Mouse (Mus musculus): Measurements from ENCODE around the gene D5Ertd579e. TPM values are rescaled to one million over a fixed set of nuclear protein-coding genes. Genes with fewer than 3 reads are reported as not detected.
A peak's percentile ranks its signal among the peaks of the same experiment; 100 is the strongest.

Gene D5Ertd579e
- total RNA-seq, 2 experiments from 2014 or later: 91.8 to 97.9 TPM

DNA sequence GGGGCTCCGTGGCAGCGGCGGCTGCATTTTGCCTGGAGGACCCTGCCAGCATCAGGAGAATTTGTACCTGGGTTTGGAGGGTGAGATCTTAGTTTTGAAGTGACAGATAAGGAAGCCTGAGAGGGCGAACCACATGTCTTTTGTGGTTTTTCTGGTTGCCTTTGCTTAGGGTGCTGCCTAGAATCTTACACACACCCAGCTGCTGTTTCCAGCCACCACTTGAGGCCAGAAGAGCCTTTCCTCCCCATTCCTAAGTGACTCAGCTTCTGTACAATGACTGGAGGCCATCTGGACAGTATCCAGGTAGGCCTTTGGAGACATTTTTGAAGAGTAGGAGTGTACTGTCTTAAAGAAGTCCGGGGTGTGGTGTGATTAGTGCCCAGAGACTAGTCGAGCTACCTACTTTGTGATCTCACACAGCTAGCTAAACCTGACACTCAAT is 26.6 kb upstream of the D5Ertd579e start:
- intact Hi-C loops (cut with DNase I): no loop called here
- DNase-seq (ENCODE audit: low spot score in 2 of 2): peak in 1 of 2 experiments; percentile 22

DNA sequence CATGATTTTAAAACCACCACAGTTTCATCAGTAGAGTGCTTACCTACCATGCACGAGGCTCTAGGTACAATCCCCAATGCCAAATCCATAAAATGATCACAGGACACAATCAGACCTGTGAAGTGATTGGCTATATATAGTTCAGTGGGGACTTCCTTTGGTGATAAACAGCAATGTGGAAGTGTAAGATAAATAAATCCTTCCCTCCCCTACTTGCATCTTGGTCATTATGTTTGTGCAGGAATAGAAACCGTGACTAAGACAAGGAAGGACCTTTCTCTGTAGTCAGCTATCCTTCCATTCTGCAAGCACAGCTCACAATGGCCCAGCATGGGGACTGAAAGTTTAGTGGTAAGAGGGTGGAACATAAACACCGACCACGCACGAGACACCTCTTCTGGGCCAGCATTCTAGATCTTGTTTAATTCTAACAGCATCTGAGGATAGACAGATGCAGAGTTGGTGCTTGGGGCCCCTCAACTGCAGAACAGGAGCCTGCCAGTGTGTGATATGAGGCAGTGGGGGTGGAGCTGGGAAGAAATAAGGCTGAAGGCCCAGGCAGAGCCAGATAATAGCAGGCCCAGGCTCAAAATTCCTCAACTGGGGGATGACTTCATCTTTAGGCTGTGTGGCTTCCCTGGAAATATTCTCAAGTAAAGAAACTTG is 25.0 kb upstream of the D5Ertd579e start:
- DNase-seq (ENCODE audit: low spot score in 2 of 2): peak in 1 of 2 experiments; percentile 76
- intact Hi-C loops (cut with DNase I): no loop called here

DNA sequence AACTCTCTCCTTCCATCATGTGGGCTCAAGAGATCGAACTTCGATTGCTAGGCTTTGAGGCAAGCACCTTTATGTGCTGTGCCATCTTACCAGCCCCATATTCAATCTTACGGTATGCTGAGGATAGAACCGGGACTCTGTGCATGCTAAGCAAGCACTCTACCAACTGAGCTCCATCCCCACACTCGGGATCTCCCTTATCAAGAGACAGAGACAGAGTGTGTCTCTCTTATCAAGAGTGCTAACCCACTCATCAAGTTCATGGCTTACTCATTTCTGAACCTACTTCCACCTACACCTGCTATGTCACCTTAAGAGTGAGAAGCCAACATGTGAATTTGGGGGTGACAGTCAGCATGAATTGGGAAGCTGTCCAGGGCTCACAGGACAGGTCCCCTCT is 24.4 kb upstream of the D5Ertd579e start:
- DNase-seq (ENCODE audit: low spot score in 2 of 2): no peak
- intact Hi-C loops (cut with DNase I): no loop called here

DNA sequence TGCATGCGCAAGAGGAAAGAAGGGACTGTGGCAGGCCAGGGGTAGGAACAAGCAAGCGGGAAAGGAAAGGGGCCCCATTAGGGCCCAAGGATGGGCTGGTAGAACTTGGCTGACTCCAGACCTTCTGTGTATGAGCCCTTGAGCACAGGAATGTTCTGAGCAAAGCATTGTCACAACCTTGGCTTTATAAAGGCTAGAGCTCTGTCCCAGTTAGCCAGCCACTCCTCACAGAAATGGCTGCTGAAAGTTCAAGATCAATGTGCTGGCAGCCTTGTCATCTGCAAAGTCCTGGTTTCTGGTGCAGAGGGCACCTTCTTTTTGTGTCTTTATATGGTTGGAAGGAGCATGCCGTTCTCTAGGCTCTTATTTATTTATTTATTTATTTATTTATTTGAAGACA is 23.8 kb upstream of the D5Ertd579e start:
- DNase-seq (ENCODE audit: low spot score in 2 of 2): no peak
- intact Hi-C loops (cut with DNase I): no loop called here

DNA sequence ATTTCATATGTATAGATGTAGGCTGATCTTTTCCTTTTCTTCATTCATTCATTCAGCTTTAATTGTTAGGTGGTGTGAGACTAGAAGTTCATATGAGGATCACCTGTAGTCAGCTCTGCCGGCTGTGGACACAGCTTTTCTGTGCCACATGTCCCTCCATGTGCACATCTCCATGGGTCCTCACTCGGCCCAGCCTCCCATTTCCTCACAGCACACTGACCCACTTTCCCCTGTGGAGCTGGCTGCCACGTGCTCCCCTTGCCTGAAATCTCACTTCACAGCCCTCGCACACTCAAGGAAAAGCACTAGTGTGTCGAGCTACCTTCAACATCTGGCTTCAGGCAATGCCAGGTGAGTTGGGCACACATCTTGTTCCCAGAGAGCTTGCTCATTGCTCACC is 23.3 kb upstream of the D5Ertd579e start:
- intact Hi-C loops (cut with DNase I): no loop called here
- peak in 1 of 2 experiments; percentile 53 for DNase-seq (ENCODE audit: low spot score in 2 of 2)

DNA sequence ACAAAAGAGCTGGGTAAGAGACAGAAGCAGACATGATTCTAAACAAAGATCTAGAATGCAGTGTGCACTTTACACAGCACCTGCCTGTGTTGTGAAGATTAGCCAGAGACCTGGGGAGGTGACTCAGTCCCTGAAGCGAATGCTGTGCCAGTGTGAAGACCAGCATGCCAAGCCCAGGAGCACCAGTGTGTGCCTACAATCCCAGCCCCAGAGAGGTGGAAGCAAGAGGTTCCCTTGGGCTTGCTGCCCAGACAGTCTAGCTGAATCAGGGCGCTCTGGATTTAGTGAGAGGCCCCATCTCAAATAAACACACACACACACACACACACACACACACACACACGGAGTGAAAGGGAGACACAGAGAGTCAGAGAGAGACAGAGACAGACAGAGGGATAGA is 22.1 kb upstream of the D5Ertd579e start:
- intact Hi-C loops (cut with DNase I): no loop called here

DNA sequence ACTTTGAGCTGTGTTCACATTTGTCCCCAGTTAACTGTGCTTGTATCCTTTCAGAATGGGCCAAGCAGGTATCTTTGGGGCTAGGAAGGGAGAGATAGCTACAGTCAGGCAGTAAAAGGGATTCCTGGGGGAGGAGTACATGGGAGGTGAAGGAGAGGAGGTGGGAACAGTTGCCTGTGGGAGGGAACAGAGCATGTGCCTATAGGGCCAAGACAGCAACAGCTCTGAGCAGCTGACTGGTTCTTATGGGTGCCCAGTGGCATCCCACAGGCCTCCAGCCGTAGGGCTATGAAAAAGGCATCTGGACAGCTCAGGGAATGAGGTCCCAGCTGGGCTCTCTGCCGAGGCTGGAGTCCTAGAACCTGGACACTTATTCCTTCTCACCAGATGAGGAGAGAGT is 21.0 kb upstream of the D5Ertd579e start:
- intact Hi-C loops (cut with DNase I): no loop called here
- DNase-seq (ENCODE audit: low spot score in 2 of 2): no peak

More for the DNA sequence above, 22.1 kb upstream of the D5Ertd579e start:
- DNase-seq (ENCODE audit: low spot score in 2 of 2): no peak

DNA sequence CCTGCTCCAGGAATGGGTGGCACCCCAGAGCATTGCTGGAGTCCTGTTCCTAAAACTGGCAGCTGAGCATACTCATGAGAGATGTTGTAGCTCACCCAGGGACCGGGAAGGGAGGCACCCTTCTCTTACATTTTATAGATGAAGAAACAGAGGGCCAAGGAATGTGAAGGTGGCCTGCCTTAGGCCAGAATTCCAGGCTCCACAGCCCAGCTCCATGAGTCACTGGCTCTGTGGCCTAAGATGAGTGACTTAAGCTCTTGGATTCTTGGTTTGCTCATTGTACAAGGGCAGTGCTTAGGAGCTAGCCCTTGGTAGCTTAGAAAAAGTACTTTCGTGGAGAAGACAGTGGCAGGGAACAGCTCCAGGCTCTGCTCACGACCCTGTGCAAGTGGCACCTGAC is 19.0 kb upstream of the D5Ertd579e start:
- DNase-seq (ENCODE audit: low spot score in 2 of 2): no peak
- intact Hi-C loops (cut with DNase I): no loop called here

DNA sequence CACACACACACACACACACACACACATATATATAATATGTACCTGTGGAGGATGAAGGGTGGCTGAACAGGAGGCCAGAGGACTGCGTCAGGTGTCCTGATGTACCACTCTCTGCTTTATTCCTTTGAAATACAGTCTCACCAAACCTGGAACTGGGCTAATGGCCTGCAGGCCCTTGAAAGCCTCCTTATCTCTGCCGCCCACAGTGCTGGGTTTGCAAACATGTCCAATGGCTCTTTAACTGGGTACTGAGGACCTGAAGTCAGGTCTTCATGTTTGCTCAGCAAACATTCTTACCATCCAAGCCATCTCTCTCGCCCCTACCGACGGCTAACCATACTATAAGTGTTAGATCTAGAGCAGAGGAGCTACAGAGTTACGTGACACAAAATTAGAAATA is 17.9 kb upstream of the D5Ertd579e start:
- no peak for DNase-seq (ENCODE audit: low spot score in 2 of 2)
- intact Hi-C loops (cut with DNase I): no loop called here

DNA sequence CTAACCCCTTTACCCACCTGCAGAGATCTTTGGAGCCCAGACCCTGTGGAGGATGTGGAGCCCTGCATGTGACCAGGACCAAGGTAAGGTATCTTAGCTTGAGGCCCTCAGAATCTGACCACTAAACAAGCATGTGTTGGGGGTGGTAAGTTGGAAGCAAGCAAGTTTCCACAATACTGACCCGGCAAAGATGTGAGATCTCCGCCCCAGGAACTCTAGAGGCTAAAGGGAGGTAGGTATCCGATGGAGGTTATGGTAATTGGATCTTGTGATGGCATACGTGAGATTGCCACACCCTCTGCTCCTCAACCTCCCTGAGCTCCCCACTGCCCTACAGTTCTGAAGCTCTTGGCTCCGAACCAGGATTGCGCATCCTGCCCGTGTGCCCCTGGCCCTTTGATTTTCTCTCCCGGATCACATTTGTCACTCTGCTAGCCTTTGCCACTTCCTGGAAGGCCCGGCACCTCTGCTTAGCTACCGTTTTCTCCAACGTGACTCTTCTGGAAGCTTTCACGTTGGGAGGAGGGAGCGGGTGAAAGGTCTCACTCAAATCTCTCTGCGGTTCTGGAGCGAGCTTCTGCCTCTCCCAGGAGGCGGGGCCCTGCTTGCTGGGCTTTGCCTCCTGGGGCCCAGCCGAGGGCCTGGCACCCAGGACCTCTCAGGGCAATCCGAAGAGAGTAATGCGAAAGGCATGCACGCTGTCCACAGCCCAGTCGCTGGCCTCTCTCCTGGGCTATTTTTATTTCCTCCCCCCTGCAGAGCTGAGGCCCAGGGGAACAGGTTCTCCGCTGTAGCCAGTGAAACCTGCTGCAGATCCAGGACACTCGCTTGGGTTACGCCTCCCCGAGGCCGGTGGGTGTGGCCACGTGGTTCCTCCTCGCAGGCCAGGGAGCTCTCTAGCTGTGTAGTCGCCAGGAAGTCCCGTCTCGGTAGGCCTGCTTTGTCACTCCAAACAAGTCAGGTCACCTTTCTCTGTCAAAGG is 17.0 kb upstream of the D5Ertd579e start:
- peak in 1 of 2 experiments; percentile 53 for DNase-seq (ENCODE audit: low spot score in 2 of 2)
- intact Hi-C loops (cut with DNase I): no loop called here

DNA sequence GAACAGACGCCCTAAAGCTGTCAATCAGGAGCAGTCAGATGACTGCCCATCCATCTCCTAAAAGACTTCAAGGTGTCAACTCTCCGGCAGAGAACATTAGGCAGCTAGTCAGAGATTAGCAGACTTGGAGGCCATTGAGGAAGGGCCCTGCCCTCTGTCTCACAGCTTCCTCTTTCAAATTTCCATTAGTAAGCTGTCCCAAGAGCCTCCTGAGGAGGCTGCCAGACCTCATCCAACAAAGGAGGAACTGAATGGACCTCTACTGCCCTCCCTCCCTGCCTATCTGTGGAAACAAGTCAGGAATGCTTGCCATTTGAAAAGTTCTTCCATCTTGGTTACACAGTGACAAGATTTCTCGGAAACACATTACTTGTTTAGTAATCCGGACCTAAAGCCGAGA is 16.0 kb upstream of the D5Ertd579e start:
- DNase-seq (ENCODE audit: low spot score in 2 of 2): no peak
- intact Hi-C loops (cut with DNase I): no loop called here

DNA sequence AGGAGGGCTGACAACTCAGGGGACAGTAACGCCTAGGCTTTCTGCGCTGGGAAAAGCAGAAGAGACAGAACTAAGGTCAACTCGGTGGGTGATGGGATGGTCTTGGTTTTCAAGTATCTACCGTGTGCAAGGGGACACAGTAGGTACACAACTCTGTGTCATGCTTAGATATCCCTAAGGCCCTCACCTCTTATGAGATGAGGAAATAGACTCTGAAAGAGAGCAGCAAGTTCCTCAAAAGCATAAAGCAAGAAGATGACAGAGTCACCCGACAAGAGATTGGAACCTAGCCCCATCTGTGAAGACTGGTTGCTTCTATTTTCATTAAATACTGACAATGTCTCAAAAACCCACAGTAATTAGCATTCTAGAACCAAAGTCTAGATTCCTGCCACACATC is 10.0 kb upstream of the D5Ertd579e start:
- intact Hi-C loops (cut with DNase I): no loop called here
- DNase-seq (ENCODE audit: low spot score in 2 of 2): no peak

DNA sequence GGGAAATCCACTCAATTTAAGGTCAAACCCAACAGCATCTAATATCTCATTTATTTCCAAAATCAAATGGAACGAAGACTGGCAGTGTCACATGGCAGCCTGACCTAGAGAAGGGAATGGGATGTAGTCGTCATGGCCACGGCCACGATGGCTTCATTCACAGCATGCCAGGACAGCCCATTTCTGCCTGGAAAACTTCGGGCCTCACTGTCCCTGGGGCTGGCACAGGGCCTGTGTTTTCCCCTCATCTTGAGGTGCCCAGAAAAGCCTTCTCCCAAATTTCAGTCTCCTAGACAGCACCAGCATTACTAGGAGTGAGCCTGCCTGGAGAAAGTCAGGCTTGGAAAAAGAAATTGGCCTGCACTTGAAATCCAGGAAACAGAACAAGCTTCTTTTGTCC is 9.6 kb upstream of the D5Ertd579e start:
- DNase-seq (ENCODE audit: low spot score in 2 of 2): no peak
- intact Hi-C loops (cut with DNase I): no loop called here

DNA sequence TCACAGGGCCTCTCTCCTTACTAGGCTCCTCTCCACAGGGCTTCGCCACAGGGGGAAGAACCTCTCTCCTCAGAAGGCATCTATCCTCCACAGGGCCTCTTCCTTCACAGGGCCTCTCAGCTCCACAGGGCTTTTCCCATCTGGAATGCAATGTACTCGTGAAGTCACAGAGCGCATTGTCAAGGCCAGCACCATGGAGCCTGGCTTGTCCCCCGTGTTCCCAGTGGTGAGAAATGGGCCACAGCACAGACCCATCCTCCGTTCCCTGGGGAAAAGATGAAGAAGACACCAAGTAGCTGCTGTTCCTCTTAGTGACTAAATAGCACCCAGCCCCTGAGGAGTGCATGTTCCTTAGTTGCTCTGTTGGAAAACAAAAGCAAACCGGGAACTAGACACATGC is 8.9 kb upstream of the D5Ertd579e start:
- intact Hi-C loops (cut with DNase I): no loop called here
- DNase-seq (ENCODE audit: low spot score in 2 of 2): no peak

DNA sequence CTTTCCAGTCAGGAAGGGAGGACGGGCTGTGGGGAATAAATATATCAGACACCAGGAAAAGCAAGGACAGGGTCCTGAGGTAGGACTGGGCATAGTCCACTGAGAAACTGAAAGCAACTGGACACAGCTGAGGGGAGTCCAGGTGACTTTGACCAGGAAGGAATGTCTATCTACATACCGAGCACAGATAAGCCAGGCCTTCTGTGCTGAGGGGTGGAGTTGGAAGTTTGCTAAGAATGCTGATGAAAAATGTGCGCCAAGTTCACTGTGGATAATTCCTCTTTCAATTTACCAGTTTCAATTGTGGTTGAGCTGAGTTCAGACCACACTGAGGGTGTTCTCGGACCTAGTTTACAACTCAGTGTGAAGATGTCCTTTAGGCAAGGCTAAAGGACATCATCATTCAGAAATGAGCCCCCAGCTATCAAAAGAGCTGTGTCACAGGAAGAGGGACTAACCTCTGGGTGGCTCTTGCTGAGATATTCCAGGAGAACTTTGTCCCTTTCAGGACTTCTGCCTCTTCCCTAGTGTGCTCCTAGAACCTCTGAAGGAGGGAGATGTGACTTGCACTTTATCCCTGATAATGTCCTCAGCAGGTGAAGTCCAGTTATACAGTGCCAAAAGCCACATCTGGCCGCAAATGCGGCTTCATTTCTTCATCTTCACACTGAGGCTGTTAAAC is 5.3 kb upstream of the D5Ertd579e start:
- intact Hi-C loops (cut with DNase I): no loop called here
- DNase-seq (ENCODE audit: low spot score in 2 of 2): no peak

DNA sequence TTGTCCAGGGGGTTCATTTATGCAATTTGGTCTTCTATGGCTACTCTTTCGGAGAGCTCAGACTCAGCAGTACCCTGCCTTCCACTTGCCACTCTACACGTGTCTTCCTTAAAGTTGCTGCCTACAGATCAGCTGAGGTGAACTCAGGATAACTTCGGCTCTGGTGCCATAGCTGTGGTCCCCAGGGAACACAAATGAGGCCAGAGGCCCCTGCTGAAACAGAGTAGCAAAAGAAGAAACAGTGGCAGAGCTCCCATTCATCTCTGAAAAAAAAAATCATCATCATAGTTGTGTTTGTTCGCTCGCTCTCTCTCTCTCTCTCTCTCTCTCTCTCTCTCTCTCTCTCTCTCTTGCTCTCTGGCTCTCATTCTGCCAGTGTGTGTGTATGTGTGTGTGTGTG is 2.9 kb upstream of the D5Ertd579e start:
- DNase-seq (ENCODE audit: low spot score in 2 of 2): no peak
- intact Hi-C loops (cut with DNase I): no loop called here

DNA sequence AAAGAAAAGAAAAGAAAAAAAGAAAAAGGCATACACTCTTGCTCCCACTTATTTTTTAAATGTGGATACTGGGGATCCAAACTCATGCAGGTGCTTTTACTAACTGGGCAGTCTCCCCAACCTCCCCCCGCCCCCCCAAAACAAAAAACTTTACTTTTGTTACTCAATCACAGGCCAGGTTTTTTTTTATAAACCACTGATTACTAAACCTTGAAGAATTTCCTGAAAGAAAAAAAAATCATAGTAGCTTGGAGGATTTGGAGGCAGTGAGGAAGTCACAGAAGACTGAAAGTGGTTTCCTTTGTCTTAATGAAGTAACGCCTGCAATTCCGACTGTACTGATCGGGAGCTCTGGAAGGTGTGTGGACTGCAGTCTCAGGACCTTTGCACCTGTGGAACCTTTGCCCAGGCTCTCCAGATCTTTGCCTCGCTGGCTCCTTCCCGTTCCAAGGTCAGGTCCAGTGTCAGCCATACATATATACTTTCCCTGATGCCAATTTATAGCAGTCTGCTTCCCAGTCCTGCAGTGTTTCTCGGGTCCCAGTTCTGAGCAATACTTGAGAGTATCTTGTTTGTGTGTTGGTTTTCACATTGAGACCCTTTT is 2.3 kb upstream of the D5Ertd579e start:
- intact Hi-C loops (cut with DNase I): no loop called here
- DNase-seq (ENCODE audit: low spot score in 2 of 2): no peak

DNA sequence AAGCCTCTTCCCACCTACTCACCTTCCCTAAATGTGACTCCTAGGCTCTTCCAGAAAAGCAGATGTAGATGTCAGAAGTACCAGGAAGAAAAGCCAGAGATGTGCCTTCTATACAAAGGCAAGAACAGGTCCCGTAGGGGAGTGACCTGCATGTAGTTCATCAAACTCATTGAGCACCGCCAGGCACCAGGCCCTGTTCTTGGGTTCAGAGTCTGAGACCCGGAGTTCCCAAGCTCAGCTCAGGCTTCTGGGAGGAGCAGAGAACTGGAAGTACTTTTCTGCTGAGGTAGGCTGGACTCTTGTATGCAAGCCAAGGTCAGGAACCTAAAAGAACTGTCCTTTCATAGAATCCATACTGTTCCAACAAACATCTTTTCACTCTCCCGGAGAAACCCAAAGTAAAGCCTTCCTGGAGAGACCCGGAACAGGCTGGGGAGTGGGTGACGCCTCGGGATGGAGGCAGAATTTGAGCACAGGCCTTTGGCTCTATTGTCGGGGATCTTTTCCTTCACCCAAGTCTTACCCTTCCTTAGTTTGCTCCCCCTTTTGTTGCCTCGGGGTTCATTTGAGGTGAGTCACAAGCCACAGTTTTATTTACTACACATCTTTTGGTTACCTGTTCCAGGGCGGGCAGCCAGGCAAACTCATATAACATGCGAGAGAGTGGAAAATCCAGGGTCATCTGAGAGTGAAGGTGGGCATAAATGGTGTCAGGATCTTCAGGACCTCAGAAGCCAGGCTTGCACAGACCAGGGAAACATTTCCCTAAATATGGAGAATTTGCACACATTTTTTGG is 878 bp upstream of the D5Ertd579e start:
- peak in 1 of 2 experiments; percentile 24 for DNase-seq (ENCODE audit: low spot score in 2 of 2)
- intact Hi-C loops (cut with DNase I): loop anchor here (2.0 kb wide), 1 partner anchor 44 kb away; no protein-coding TSS in a partner anchor

DNA sequence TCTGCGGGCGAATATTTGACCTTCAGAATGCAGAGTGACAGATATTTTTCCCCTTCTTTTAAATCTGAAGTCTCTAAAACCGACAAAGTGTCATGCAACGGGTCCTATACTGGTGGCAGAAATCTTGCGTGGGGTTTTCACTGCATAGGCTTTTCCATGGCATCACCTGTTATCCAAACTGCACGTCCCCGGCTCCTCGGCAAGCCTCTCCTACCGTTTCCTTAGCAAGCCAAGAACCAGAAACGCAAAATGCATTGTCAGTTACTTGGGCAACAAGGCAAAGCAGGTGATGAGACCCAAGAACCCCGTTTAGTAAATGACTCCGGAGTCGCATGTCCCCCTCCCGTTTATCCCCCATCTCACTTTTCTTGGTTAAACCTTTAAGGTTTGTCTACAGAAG is 819 bp downstream of the D5Ertd579e start:
- peak in 1 of 2 experiments; percentile 35 for DNase-seq (ENCODE audit: low spot score in 2 of 2)
- intact Hi-C loops (cut with DNase I): no loop called here
